Mouse (Mus musculus): Measurements from ENCODE around the gene Zcwpw1. TPM values are rescaled to one million over a fixed set of nuclear protein-coding genes. Genes with fewer than 3 reads are reported as not detected.
"Not testable (repeated sequence)": the region's sequence is repeated elsewhere in the genome, so short reads cannot be mapped to it uniquely, and the experiment has no call there.

The Zcwpw1 gene
- polyA plus RNA-seq, 1 experiment from 2014 or later, result 22.2 TPM

GRCm38 (mm10) chr5:137746282-137746850, 41.2 kb upstream of the Zcwpw1 start:
- POLR2A ChIA-PET, result interaction anchor here (1.4 to 2.4 kb wide), 3 partner anchors 13 to 214 kb away, joined by 3 to 18 read pairs (median 6); no protein-coding TSS in a partner anchor
- ATAC-seq, result peak; percentile 55
- CTCF ChIA-PET, result interaction anchor here (1.2 to 1.7 kb wide), 3 partner anchors 13 to 77 kb away, joined by 3 to 9 read pairs (median 4); no protein-coding TSS in a partner anchor
- H3K27me3 ChIP-seq, result no peaks in the 10 kb centered on the region
- in situ Hi-C loops (cut with MboI; ENCODE audit: low pct_unique_long_range_greater_than_20kb), result no loop called here
- DNase-seq (ENCODE audit: low read depth, low spot score), result no peak
- no peak for TF ChIP-seq CTCF (IDR thresholded peaks at IDR 0.05)

- POLR2A ChIA-PET, result interaction anchor here (0.7 to 2.4 kb wide), 4 partner anchors 8 to 215 kb away, joined by 3 to 18 read pairs (median 5); no protein-coding TSS in a partner anchor
- no peak for ATAC-seq
- no peaks in the 10 kb centered on the region for H3K27me3 ChIP-seq
- in situ Hi-C loops (cut with MboI; ENCODE audit: low pct_unique_long_range_greater_than_20kb), result no loop called here
- CTCF ChIA-PET, result interaction anchor here (1.2 to 2.9 kb wide), 3 partner anchors 11 to 23 kb away, joined by 3 to 13 read pairs (median 9); no protein-coding TSS in a partner anchor
- TF ChIP-seq CTCF (IDR thresholded peaks at IDR 0.05), result no peak
- no peak for DNase-seq (ENCODE audit: low read depth, low spot score)
These were observed 40.7 kb upstream of the Zcwpw1 start for GRCm38 (mm10) chr5:137746851-137747325.

DNA sequence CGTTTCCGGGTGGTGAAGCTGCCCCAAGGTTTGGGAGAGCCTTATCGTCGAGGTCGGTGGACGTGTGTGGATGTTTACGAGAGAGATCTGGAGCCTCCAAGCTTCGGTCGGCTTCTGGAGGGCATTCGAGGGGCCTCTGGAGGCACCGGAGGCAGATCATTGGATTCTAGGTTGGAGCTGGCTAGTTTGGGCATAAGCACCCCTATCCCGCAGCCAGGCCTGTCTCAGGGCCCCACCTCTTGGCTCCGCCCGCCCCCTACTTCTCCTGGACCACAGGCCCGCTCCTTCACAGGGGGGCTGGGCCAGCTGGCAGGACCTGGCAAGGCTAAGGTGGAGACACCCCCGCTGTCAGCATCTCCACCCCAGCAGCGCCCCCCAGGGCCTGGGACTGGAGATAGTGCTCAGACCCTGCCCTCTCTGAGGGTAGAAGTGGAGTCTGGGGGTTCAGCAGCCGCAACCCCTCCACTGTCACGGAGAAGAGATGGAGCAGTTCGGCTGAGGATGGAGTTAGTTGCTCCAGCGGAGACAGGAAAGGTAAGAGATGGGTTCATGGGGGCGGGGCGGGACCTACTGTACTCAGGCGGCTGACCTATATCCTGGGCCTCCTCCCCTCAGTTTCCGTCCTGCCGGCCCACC, 40.2 kb upstream of the Zcwpw1 start:
- DNase-seq (ENCODE audit: low read depth, low spot score) (no peak), ATAC-seq (no peak)
- ChIA-PET CTCF (interaction anchor here (2.9 kb wide), 1 partner anchor 10 kb away, joined by 13 read pairs; no protein-coding TSS in a partner anchor), POLR2A (interaction anchor here (0.7 to 2.4 kb wide), 3 partner anchors 9 to 215 kb away, joined by 3 to 18 read pairs (median 4); no protein-coding TSS in a partner anchor)
- TF ChIP-seq CTCF (IDR thresholded peaks at IDR 0.05), result no peak
- in situ Hi-C loops (cut with MboI; ENCODE audit: low pct_unique_long_range_greater_than_20kb), result no loop called here
- H3K27me3 ChIP-seq, result no peaks in the 10 kb centered on the region

DNA sequence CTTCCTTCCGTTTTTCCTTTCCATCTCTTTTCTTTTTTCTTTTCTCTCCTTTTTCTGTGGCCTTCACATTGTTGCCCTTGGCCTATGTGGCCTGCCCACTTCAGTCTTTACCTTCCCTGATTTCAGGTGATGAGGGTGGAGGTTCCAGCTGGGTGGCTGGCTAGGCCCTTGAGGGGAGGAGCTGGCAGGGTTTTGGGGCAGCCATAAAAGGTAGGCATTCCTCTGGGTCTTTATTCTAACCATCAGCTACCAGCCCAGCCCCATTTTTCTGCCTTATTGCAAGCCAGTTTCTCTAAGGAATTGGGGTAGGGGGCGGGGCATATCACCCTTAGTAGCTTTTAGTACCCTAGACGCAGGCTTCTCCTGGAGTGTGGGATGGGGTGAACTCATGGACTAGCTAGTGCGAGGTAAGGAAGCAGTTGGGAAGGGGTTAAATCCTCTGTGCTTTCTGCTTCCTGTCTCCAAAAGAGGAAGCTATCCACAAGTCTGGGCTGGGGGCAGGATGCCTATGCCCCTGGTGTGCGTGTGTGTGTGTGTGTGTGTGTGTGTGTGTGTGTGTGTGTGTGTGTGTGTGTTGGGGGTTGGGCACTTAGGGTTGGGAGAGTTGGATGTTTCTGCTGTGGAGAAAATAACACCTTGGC, 39.3 kb upstream of the Zcwpw1 start:
- in situ Hi-C loops (cut with MboI; ENCODE audit: low pct_unique_long_range_greater_than_20kb), result no loop called here
- ChIA-PET CTCF (interaction anchor here (1.1 to 2.9 kb wide), 3 partner anchors 9 to 91 kb away, joined by 3 to 13 read pairs (median 9); no protein-coding TSS in a partner anchor), POLR2A (interaction anchor here (0.6 to 2.4 kb wide), 5 partner anchors 11 to 421 kb away, joined by 3 to 18 read pairs (median 3); partner anchors contain the start of gene Agfg2)
- DNase-seq (ENCODE audit: low read depth, low spot score) (no peak), ATAC-seq (no peak)
- H3K27me3 ChIP-seq, result no peaks in the 10 kb centered on the region
- TF ChIP-seq CTCF (IDR thresholded peaks at IDR 0.05), result no peak

GRCm38 (mm10) chr5:137749196-137749836, 38.3 kb upstream of the Zcwpw1 start:
- POLR2A ChIA-PET, result no interaction called here
- CTCF ChIA-PET, result interaction anchor here (1.7 to 2.9 kb wide), 2 partner anchors 8 to 92 kb away, joined by 9 to 13 read pairs; no protein-coding TSS in a partner anchor
- no peak for DNase-seq (ENCODE audit: low read depth, low spot score)
- no peak for TF ChIP-seq CTCF (IDR thresholded peaks at IDR 0.05)
- no peak for ATAC-seq
- in situ Hi-C loops (cut with MboI; ENCODE audit: low pct_unique_long_range_greater_than_20kb), result no loop called here
- no peaks in the 10 kb centered on the region for H3K27me3 ChIP-seq

- CTCF ChIA-PET, result interaction anchor here (1.4 to 1.5 kb wide), 2 partner anchors 67 to 93 kb away, joined by 3 to 9 read pairs; no protein-coding TSS in a partner anchor
- ATAC-seq; DNase-seq (ENCODE audit: low read depth, low spot score); H3K27me3 ChIP-seq; POLR2A ChIA-PET; in situ Hi-C loops (cut with MboI; ENCODE audit: low pct_unique_long_range_greater_than_20kb): not testable (repeated sequence)
These were observed 37.4 kb upstream of the Zcwpw1 start for GRCm38 (mm10) chr5:137750212-137750611.

- DNase-seq (ENCODE audit: low read depth, low spot score), result no peak
- in situ Hi-C loops (cut with MboI; ENCODE audit: low pct_unique_long_range_greater_than_20kb), result no loop called here
- TF ChIP-seq CTCF (IDR thresholded peaks at IDR 0.05), result no peak
- H3K27me3 ChIP-seq, result no peaks in the 10 kb centered on the region
- ChIA-PET CTCF (interaction anchor here (1.1 to 1.8 kb wide), 4 partner anchors 69 to 99 kb away, joined by 3 to 9 read pairs (median 4); no protein-coding TSS in a partner anchor), POLR2A (interaction anchor here (0.8 kb wide), 1 partner anchor 9 kb away, joined by 3 read pairs; no protein-coding TSS in a partner anchor)
- ATAC-seq, result no peak
These were observed 36.2 kb upstream of the Zcwpw1 start for GRCm38 (mm10) chr5:137751221-137751887.

DNA sequence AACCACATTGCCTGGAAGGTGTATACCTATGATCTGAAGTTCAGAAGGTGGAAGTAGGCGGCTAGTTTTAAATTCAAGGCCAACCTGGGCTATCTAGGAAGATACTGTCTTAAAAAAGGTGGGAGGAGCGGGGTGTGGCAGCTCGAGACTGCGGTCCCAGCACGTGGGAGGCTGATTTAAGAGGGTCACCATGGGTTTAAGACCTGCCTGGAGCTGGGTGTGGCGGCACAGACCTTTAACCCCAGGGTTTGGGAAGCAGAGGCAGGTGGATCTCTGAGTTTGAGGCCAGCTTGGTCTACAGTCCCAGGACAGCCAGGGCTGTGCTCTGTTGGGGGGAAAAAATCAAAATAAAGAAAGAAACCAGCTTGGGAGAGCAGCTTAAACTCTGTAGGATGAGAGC, 35.6 kb upstream of the Zcwpw1 start:
- no peaks in the 10 kb centered on the region for H3K27me3 ChIP-seq
- TF ChIP-seq CTCF (IDR thresholded peaks at IDR 0.05), result no peak
- ChIA-PET POLR2A (interaction anchor here (0.8 kb wide), 1 partner anchor 10 kb away, joined by 3 read pairs; no protein-coding TSS in a partner anchor), CTCF (interaction anchor here (0.8 to 1.8 kb wide), 4 partner anchors 8 to 100 kb away, joined by 3 to 4 read pairs (median 4); no protein-coding TSS in a partner anchor)
- DNase-seq (ENCODE audit: low read depth, low spot score), result no peak
- in situ Hi-C loops (cut with MboI; ENCODE audit: low pct_unique_long_range_greater_than_20kb), result no loop called here
- no peak for ATAC-seq

GRCm38 (mm10) chr5:137753111-137753832, 34.3 kb upstream of the Zcwpw1 start:
- POLR2A ChIA-PET, result no interaction called here
- DNase-seq (ENCODE audit: low read depth, low spot score) (no peak), ATAC-seq (no peak)
- CTCF ChIA-PET, result interaction anchor here (1.2 to 1.8 kb wide), 2 partner anchors 96 to 101 kb away, joined by 3 to 4 read pairs; no protein-coding TSS in a partner anchor
- TF ChIP-seq CTCF (IDR thresholded peaks at IDR 0.05), result no peak
- H3K27me3 ChIP-seq, result no peaks in the 10 kb centered on the region
- in situ Hi-C loops (cut with MboI; ENCODE audit: low pct_unique_long_range_greater_than_20kb), result no loop called here
